Mouse (Mus musculus) kidney, postnatal 14 days (tissue): ENCODE measurements around the gene Grrp1.

Source experiments
- DNase-seq: peaks from one replicate; pipeline ENCODE4 v3.0.0; 2022; ENCODE audit warnings: mixed read lengths

The Grrp1 gene

DNA sequence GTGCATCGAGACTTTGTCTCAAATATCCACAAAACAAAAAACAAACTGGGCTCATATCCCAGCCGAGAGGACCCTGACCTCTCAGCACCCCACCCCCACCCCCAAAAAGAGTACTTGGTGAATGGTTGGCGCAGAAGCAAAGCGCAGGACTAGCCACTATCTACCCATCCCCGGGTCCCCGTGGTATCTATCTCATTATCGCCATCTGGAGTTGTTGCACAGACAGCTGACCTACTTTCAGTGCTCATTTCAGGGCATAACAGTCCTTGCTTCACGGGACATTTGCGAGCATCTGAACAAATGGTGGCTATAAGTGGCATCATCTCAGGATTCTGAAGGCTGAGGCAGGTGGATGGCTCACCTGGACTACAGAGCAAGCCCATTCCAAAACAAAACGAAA lies 15.2 kb downstream of the Grrp1 start:
- DNase-seq = no peak

GRCm38 (mm10) chr4:134238279-134238651 lies 15.6 kb downstream of the Grrp1 start, which contains the start of gene Cnksr1:
Gene Cnksr1 (minus strand): TSS chr4:134238399.
- peak; percentile 94 for DNase-seq

DNA sequence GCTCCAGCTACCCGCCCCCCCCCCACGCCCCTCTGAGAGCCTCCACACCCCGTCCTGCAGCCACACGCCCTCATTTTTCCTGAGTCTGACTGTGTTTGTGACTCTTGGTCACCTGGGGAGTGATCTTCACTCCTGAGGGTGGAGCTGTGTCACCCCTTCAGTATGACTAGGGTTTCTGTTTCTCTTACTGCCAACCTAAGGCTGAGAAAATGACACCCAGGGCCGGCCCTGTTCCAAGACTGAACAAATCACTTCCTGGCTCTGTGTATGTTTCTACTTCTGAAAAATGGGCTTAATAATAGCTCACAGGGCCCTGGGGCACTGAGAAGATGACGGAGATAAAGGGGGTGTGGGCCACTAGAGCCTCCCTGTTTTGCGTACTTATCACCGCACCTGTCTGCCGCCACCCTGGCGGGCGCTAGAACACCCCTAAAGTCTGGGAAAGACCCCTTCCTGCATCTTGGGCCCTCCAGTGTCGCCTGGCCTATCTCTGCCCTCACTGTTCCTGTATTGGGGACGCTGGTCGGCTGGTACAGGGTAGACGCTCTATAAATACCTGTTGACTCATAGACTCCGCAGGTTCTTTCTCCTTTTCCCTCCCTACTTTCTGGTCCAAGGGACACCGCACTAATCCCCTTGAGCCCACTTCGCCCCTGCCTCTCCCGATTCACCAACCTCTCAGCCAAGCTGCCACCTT lies 16.2 kb downstream of the Grrp1 start:
- DNase-seq = no peak

GRCm38 (mm10) chr4:134234876-134235275 lies 19.0 kb downstream of the Grrp1 start:
- no peak for DNase-seq

DNA sequence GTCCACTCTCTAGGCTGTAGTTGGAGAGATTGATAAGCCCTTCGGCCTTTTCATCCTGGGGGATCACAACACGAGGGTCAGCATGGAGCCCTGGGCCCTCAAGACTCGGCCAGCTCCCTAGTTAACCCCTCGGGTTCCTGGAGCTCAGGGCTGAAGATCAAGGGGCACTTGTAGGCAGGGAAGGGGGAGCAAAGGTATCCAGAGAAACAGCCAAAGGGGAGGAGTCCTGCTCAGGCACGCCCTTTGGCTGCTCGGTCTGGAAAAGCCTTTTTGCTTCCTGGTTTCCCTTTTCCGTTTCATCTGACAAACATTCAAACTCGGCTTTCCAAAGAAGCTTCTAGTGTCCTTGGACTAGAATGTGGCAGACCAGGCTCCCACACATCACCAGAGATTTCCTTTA lies 23.5 kb downstream of the Grrp1 start:
- no peak for DNase-seq

- DNase-seq = no peak
Measured at GRCm38 (mm10) chr4:134227194-134227593, 26.7 kb downstream of the Grrp1 start, which contains the start of gene Catsper4. Gene Catsper4 (minus strand): TSS chr4:134227383.

DNA sequence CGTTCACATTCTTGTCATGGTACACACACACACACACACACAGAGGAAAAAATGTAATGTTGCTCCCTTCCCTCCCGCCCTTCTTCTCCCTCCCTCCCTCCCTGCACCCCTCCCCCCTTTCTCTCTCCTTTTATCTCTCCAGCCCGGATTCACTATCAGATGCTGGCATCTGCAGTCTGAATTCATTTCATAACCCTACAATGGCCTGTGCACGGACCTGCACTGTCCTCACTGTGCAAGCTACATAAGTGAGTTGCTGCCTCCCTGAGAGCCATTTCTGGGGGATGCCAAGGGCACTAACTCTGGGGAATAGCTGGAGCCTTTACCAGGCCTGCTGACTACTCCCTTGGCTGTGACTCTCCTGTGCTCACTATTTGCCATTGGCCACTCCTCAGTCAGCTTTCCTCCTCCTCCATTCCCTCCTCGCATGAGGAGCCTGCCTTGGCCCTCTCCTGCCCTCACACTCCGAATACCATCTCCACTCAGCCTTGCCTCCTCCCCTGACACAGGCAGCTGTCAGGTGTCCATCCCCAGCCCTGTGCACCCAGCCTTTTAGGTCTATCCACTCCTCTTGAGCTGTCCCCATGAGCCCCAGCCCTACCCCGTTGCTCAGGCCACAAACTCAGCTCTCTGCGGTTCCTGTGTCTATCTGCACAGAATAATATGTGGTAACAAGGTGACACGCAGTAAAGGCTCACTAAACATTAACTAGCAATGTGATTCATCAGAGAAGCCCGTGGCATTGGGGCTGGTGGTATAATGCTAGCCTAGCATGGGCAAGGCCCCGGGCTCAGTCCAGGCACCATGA lies 30.9 kb downstream of the Grrp1 start:
- DNase-seq = peak; percentile 54

DNA sequence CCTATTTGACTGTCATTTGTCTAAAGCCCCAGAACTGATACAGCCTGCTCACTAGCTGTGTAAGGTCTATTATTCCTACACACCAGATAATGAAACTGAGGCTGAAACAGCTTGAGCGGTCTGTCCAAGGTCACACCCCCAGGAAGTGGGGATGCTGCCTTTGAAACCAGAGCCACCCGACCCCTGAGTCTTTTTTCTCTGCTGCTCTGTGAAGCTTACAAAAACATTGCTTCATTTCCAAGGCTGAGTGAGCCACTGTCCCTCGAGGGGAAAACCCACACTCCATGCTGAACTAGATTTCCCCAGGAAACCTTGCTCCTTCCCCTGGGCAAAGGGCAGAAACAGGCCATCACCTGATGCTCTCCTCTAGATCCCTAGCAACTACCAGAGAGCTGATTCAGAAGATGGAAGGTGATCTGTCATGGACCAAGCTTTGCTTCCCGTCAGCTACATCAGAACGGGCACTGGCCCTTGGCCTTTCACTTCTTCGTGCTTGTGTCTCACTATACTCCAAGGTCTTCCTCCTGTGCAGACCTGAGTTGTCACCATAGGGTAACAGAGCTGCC lies 47.3 kb downstream of the Grrp1 start:
- no peak for DNase-seq

DNA sequence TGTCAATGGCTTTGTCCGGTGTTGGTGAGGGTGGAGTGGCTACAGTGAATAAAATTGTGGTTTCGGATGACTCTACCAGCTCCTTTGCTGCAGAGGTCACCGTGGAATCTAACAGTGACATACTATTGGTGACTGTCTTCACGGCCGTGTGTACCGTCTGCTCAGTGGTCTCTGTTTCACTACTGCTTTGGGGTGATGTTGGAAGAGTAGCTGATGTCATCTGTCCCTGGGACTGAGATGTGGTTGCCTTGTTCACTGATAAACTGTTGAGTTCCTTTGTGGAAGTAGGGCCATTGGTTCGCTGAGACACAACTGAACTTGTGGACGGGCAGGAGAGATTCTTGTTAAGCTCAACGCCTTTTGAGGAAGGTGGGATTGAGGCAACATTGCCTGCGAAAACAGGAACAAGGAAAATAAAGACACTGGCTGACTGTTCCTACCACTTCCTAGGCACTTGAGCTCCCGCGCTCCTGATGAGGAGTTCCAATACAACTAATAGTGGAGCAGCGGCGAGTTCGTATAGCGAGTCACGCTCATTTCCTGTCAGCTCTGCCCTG lies 50.5 kb downstream of the Grrp1 start:
- no peak for DNase-seq

GRCm38 (mm10) chr4:134202904-134203303 lies 51.0 kb downstream of the Grrp1 start, which contains the start of gene Gm7534:
Gene Gm7534 (minus strand): TSS chr4:134203004.
- DNase-seq = no peak
